Mouse (Mus musculus): Measurements from ENCODE around the gene Depdc1b.

DNA sequence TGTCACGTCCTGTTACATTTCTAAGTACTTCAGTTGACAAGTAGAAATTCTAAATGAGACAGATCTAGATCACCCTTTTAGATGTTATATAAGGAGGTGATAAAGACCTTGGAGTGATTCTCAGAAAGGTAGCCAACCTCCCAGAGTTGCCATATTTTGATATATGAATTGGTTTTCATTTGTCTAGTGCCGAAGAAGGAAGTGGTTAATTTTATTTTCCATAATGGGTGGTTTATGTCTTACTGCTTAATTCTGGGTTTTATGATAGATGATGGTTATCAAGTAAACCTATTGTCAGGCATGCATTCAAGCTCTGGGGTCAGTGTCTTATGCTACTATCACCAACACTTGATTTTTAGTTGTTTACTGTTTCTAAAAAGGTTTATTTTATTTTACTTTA lies 135.0 kb downstream of the Depdc1b start:
- no peak for TF ChIP-seq CHD2 (IDR thresholded peaks at IDR 0.05; ENCODE audit: low read depth, low read length)
- TF ChIP-seq ZC3H11A (IDR thresholded peaks at IDR 0.05; ENCODE audit: borderline replicate concordance, low read depth, low read length): no peak

Measured in ES-E14 (cell line).